26 mouse cellular contexts compared by ENCODE assay signal in genomic region chr16:27814476-27814875, GRCm38 (mm10).
DNase-seq lines count a peak whose midpoint lies in the region; ATAC-seq and TF ChIP-seq lines count a peak whose summit lies in the region.
"Had no signal": no experiment of that assay in that cellular context is flagged by ENCODE, and none has a peak within 500 bp of the region (broad histone marks: within the 10 kb centered on the region; RNA-seq: fewer than 3 reads in every experiment).

No protein-coding gene starts in this region.

- no peak for DNase-seq in forebrain, embryonic 11.5 days (ENCODE audit: low spot score)
- DNase-seq in forebrain, postnatal 0 days: no peak
- peak; percentile 26 for DNase-seq in embryonic facial prominence, embryonic 14.5 days (ENCODE audit: low spot score)
- no peak for DNase-seq in urinary bladder, postnatal 25 days (ENCODE audit: low spot score)
- DNase-seq in kidney, postnatal 36 days: no peak
- no peak for DNase-seq in right cerebral cortex, postnatal 14 days
- DNase-seq: adrenal gland, postnatal 14 days; cerebellum, adult 11 months; cerebellum, postnatal 14 days; kidney, adult 8-10 months; kidney, postnatal 10 days; liver; lung, postnatal 4 days; right cerebral cortex, adult 18-20 months; thymus, postnatal 25 days had no signal

- no peak for TF ChIP-seq CTCF in forebrain, postnatal 0 days (IDR thresholded peaks at IDR 0.05; ENCODE audit: low read depth)

- H3K4me2 ChIP-seq in forebrain, embryonic 11.5 days (ENCODE audit: low read depth, low read length, severe bottlenecking): no peak overlapping the region
- no peak overlapping the region for H3K4me2 ChIP-seq in forebrain, postnatal 0 days (ENCODE audit: low read depth)
- no peak overlapping the region for H3K4me2 ChIP-seq in embryonic facial prominence, embryonic 14.5 days (ENCODE audit: low read depth, low read length)
- no peak overlapping the region for H3K4me2 ChIP-seq in midbrain, embryonic 12.5 days (replicated peaks)
- H3K4me2 ChIP-seq: intestine, embryonic 15.5 days; liver, embryonic 15.5 days; lung, embryonic 15.5 days; stomach, embryonic 15.5 days had no signal

- H3K36me3 ChIP-seq in forebrain, embryonic 11.5 days (ENCODE audit: control insufficient read depth, insufficient read depth, low read length): no peaks in the 10 kb centered on the region
- no peaks in the 10 kb centered on the region for H3K36me3 ChIP-seq in forebrain, postnatal 0 days (ENCODE audit: insufficient read depth)
- H3K36me3 ChIP-seq in embryonic facial prominence, embryonic 14.5 days (ENCODE audit: control insufficient read depth, insufficient read depth, low read length): no peaks in the 10 kb centered on the region
- H3K36me3 ChIP-seq in midbrain, embryonic 12.5 days: no peaks in the 10 kb centered on the region
- H3K36me3 ChIP-seq: heart, embryonic 10.5 days; hindbrain, embryonic 10.5 days; intestine, embryonic 15.5 days; limb, embryonic 10.5 days; liver, embryonic 15.5 days; lung, embryonic 15.5 days; stomach, embryonic 15.5 days had no signal

- H3K4me3 ChIP-seq in forebrain, embryonic 11.5 days (ENCODE audit: low read depth, low read length): no peak overlapping the region
- H3K4me3 ChIP-seq in forebrain, postnatal 0 days (ENCODE audit: low read depth, low read length): no peak overlapping the region
- no peak overlapping the region for H3K4me3 ChIP-seq in embryonic facial prominence, embryonic 14.5 days (ENCODE audit: low read depth, low read length)
- H3K4me3 ChIP-seq in midbrain, embryonic 12.5 days: no peak overlapping the region
- H3K4me3 ChIP-seq: erythroblast, embryonic 14.5 days; heart, embryonic 10.5 days; hindbrain, embryonic 10.5 days; intestine, embryonic 15.5 days; layer of hippocampus, adult 2 months; limb, embryonic 10.5 days; liver, embryonic 15.5 days; lung, embryonic 15.5 days; stomach, embryonic 15.5 days had no signal

- H3K4me1 ChIP-seq in forebrain, embryonic 11.5 days (replicated peaks; ENCODE audit: control insufficient read depth, insufficient read depth, low read length): no peaks in the 10 kb centered on the region
- H3K4me1 ChIP-seq in forebrain, postnatal 0 days (ENCODE audit: insufficient read depth): no peaks in the 10 kb centered on the region
- H3K4me1 ChIP-seq in embryonic facial prominence, embryonic 14.5 days (ENCODE audit: control insufficient read depth, insufficient read depth, low read length): no peaks in the 10 kb centered on the region
- peaks cover 2% of the 10 kb centered on the region; the same call in 1 of the 2 replicates for H3K4me1 ChIP-seq in midbrain, embryonic 12.5 days
- H3K4me1 ChIP-seq: heart, embryonic 10.5 days; hindbrain, embryonic 10.5 days; intestine, embryonic 15.5 days; limb, embryonic 10.5 days; liver, embryonic 15.5 days; lung, embryonic 15.5 days; stomach, embryonic 15.5 days had no signal

- H3K27ac ChIP-seq in forebrain, embryonic 11.5 days (ENCODE audit: low read depth, low read length): no peak overlapping the region
- no peak overlapping the region for H3K27ac ChIP-seq in forebrain, postnatal 0 days (ENCODE audit: low read depth, low read length)
- H3K27ac ChIP-seq in embryonic facial prominence, embryonic 14.5 days (replicated peaks; ENCODE audit: low read depth, low read length): no peak overlapping the region
- no peak overlapping the region for H3K27ac ChIP-seq in midbrain, embryonic 12.5 days (replicated peaks)
- H3K27ac ChIP-seq: heart, embryonic 10.5 days; hindbrain, embryonic 10.5 days; intestine, embryonic 15.5 days; layer of hippocampus, adult 2 months; limb, embryonic 10.5 days; liver, embryonic 15.5 days; lung, embryonic 15.5 days; stomach, embryonic 15.5 days had no signal

- no peak overlapping the region for H3K9ac ChIP-seq in forebrain, embryonic 11.5 days (ENCODE audit: low read length)
- H3K9ac ChIP-seq in forebrain, postnatal 0 days: no peak overlapping the region
- H3K9ac ChIP-seq in embryonic facial prominence, embryonic 14.5 days (ENCODE audit: low read depth, low read length): no peak overlapping the region
- no peak overlapping the region for H3K9ac ChIP-seq in midbrain, embryonic 12.5 days (replicated peaks)
- H3K9ac ChIP-seq: intestine, embryonic 15.5 days; liver, embryonic 15.5 days; lung, embryonic 15.5 days; stomach, embryonic 15.5 days had no signal

- H3K27me3 ChIP-seq in forebrain, embryonic 11.5 days (ENCODE audit: control insufficient read depth, insufficient read depth, low read length): no peaks in the 10 kb centered on the region
- no peaks in the 10 kb centered on the region for H3K27me3 ChIP-seq in forebrain, postnatal 0 days (ENCODE audit: insufficient read depth, low read length)
- no peaks in the 10 kb centered on the region for H3K27me3 ChIP-seq in embryonic facial prominence, embryonic 14.5 days (replicated peaks; ENCODE audit: control insufficient read depth, insufficient read depth, low read length)
- H3K27me3 ChIP-seq in midbrain, embryonic 12.5 days: no peaks in the 10 kb centered on the region
- H3K27me3 ChIP-seq: intestine, embryonic 15.5 days; liver, embryonic 15.5 days; lung, embryonic 15.5 days; stomach, embryonic 15.5 days had no signal

- 39% methylated on average over 1 of the region's 1 CpGs for WGBS in forebrain, embryonic 11.5 days
- 21% methylated on average over 1 of the region's 1 CpGs for WGBS in forebrain, postnatal 0 days
- 72% methylated on average over 1 of the region's 1 CpGs for WGBS in embryonic facial prominence, embryonic 14.5 days
- WGBS in midbrain, embryonic 12.5 days: 67% methylated on average over 1 of the region's 1 CpGs

- H3K9me3 ChIP-seq in forebrain, embryonic 11.5 days (ENCODE audit: control insufficient read depth, low read length): no peaks in the 10 kb centered on the region
- no peaks in the 10 kb centered on the region for H3K9me3 ChIP-seq in forebrain, postnatal 0 days (ENCODE audit: low read length)
- H3K9me3 ChIP-seq in embryonic facial prominence, embryonic 14.5 days (ENCODE audit: control insufficient read depth, low read length): no peaks in the 10 kb centered on the region
- H3K9me3 ChIP-seq in midbrain, embryonic 12.5 days: no peaks in the 10 kb centered on the region
- H3K9me3 ChIP-seq: heart, embryonic 10.5 days; hindbrain, embryonic 10.5 days; intestine, embryonic 15.5 days; limb, embryonic 10.5 days; liver, embryonic 15.5 days; lung, embryonic 15.5 days; stomach, embryonic 15.5 days had no signal

- peak; percentile 84 for ATAC-seq in forebrain, embryonic 11.5 days (replicated peaks; ENCODE audit: low FRiP score)
- no peak for ATAC-seq in forebrain, postnatal 0 days
- no peak for ATAC-seq in embryonic facial prominence, embryonic 14.5 days (ENCODE audit: low read depth)
- ATAC-seq in midbrain, embryonic 12.5 days (ENCODE audit: low FRiP score, low read depth): peak; percentile 56
- ATAC-seq: hindbrain, embryonic 16.5 days; intestine, embryonic 15.5 days had no signal

Comparison
In these comparisons a context has a peak if more than half of its experiments do, and no peak if none do; other contexts are left out.
1. ATAC-seq: peak in forebrain, embryonic 11.5 days (single experiment) and midbrain, embryonic 12.5 days (single experiment); none in forebrain, postnatal 0 days (single experiment) and embryonic facial prominence, embryonic 14.5 days (single experiment).